8 mouse cellular contexts compared by ENCODE assay signal in the genomic region with DNA sequence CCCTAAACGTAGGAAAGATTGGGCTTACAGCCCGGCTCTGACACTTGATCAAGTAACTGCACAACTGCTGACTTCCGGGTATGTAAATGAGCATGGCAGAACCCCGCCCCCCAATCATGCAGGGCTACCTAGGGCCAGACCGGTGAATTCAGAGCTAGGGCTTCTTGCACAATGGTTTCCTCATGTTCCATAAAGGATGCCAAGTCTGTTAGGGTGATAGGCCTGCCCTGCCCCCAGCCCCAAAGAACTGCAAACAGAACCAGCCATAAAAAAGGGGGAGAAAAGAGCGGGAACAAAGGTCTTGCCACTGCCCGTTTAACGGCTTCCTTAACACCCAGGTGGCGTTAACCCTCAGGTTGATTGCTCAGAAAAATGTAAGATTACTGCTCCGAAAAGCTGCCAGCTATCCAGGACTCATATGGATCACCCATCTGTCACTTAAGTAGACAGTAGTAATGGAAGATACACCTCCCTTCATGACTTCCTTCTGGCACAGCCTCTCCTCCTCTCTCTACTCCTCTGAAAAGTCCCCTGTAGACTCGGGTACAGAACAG. TPM values are rescaled to one million over a fixed set of nuclear protein-coding genes. Genes with fewer than 3 reads are reported as not detected.
A peak's percentile ranks its signal among the peaks of the same experiment; 100 is the strongest.
DNase-seq lines count a peak whose midpoint lies in the region; ATAC-seq and TF ChIP-seq lines count a peak whose summit lies in the region.

No protein-coding gene starts in this region.

- DNase-seq in gastrocnemius, adult 2 months, result peak; percentile 50
- no peak for DNase-seq in gastrocnemius, adult 18-20 months (ENCODE audit: low spot score)
- peak; percentile 24 for DNase-seq in retina, postnatal 1 day
- no peak for DNase-seq in layer of hippocampus, postnatal 25 days (ENCODE audit: extremely low spot score in 1 of 2, low spot score in 1 of 2)
- no peak for DNase-seq in gastrocnemius, postnatal 14 days

- 0 out of 2 replicates have a peak overlapping the region, but pooled peaks have one; percentile 15 for H3K4me3 ChIP-seq in gastrocnemius, adult 2 months
- H3K4me3 ChIP-seq in embryonic facial prominence, embryonic 15.5 days (replicated peaks), result no peak overlapping the region
- H3K4me3 ChIP-seq in limb, embryonic 13.5 days, result no peak overlapping the region

- 0 out of 2 replicates have a peak, but pooled peaks cover 3% of the 10 kb centered on the region for H3K36me3 ChIP-seq in embryonic facial prominence, embryonic 15.5 days
- H3K36me3 ChIP-seq in limb, embryonic 13.5 days, result 0 out of 2 replicates have a peak, but pooled peaks cover 3% of the 10 kb centered on the region

- ATAC-seq in CD4-positive, CD25-positive, alpha-beta regulatory T cell, adult 4 months, result peak; percentile 77
- ATAC-seq in embryonic facial prominence, embryonic 15.5 days (ENCODE audit: insufficient number of reproducible peaks, low FRiP score, low TSS enrichment, low read depth), result peak; percentile 40; the same call in 1 of the 2 replicates
- ATAC-seq in limb, embryonic 13.5 days (ENCODE audit: low FRiP score, low read depth), result no peak

- H3K9me3 ChIP-seq in embryonic facial prominence, embryonic 15.5 days (replicated peaks), result peaks cover 5% of the 10 kb centered on the region; the same call in 1 of the 2 replicates
- 0 out of 2 replicates have a peak, but pooled peaks cover 9% of the 10 kb centered on the region for H3K9me3 ChIP-seq in limb, embryonic 13.5 days

- peaks cover 42% of the 10 kb centered on the region for H3K4me1 ChIP-seq in embryonic facial prominence, embryonic 15.5 days
- H3K4me1 ChIP-seq in limb, embryonic 13.5 days, result peaks cover 51% of the 10 kb centered on the region

- no peak overlapping the region for H3K4me2 ChIP-seq in embryonic facial prominence, embryonic 15.5 days (replicated peaks)
- peak overlapping the region; percentile 12 for H3K4me2 ChIP-seq in limb, embryonic 13.5 days (replicated peaks)

- no peak for TF ChIP-seq CTCF in gastrocnemius, adult 2 months (IDR thresholded peaks at IDR 0.05)

- peak overlapping the region; percentile 55 for H3K27ac ChIP-seq in gastrocnemius, adult 2 months
- H3K27ac ChIP-seq in embryonic facial prominence, embryonic 15.5 days (replicated peaks), result 0 out of 2 replicates have a peak overlapping the region, but pooled peaks have one; percentile 41
- H3K27ac ChIP-seq in limb, embryonic 13.5 days, result no peak overlapping the region

- no peaks in the 10 kb centered on the region for H3K27me3 ChIP-seq in embryonic facial prominence, embryonic 15.5 days
- H3K27me3 ChIP-seq in limb, embryonic 13.5 days, result no peaks in the 10 kb centered on the region

- intact Hi-C loops in gastrocnemius, adult 2 months (cut with DNase I), result no loop called here
- intact Hi-C loops in gastrocnemius, postnatal 14 days (cut with DNase I; ENCODE audit: low total_unique reads), result no loop called here

- 46% methylated on average over 11 of the region's 11 CpGs for WGBS in embryonic facial prominence, embryonic 15.5 days
- 18% methylated on average over 11 of the region's 11 CpGs for WGBS in limb, embryonic 13.5 days

- no peak overlapping the region for H3K9ac ChIP-seq in embryonic facial prominence, embryonic 15.5 days
- 0 out of 2 replicates have a peak overlapping the region, but pooled peaks have one; percentile 19 for H3K9ac ChIP-seq in limb, embryonic 13.5 days

RNA-seq across cellular contexts. Expression of a gene that starts 39.7 kb away (rescaled TPM):
- 10 to 100 TPM; 16.7 to 25.6 TPM for total RNA-seq in gastrocnemius, adult 2 months (2021)
- 10 to 100 TPM; 11.7 to 19.0 TPM for total RNA-seq in gastrocnemius, adult 18-20 months (2021)
- polyA plus RNA-seq in CD4-positive, CD25-positive, alpha-beta regulatory T cell, adult 4 months (2017; shearing (Covaris generic)), result 100 to 1,000 TPM; 171 to 233 TPM
- polyA plus RNA-seq in embryonic facial prominence, embryonic 15.5 days (2015; fragmentation: Nextera tagmentation; extraction: Ambion mirVana), result 141 and 143 TPM in 2 replicates
- 154 and 156 TPM in 2 replicates for polyA plus RNA-seq in limb, embryonic 13.5 days (2015; fragmentation: Nextera tagmentation; extraction: Ambion mirVana)
- total RNA-seq in layer of hippocampus, postnatal 25 days (2021), result 10 to 100 TPM; 43.2 to 48.7 TPM
- total RNA-seq in gastrocnemius, postnatal 14 days (2021), result 10 to 100 TPM; 15.7 to 20.1 TPM

Comparison
In these comparisons a context has a peak if more than half of its experiments do, and no peak if none do; other contexts are left out.
1. DNase-seq: peak in gastrocnemius, adult 2 months (single experiment) and retina, postnatal 1 day (single experiment); none in gastrocnemius, adult 18-20 months (single experiment), layer of hippocampus, postnatal 25 days (0 of 2) and gastrocnemius, postnatal 14 days (single experiment).